Mouse (Mus musculus): ENCODE results near the gene Adm2. TPM values are rescaled to one million over a fixed set of nuclear protein-coding genes. Genes with fewer than 3 reads are reported as not detected.
A peak's percentile ranks its signal among the peaks of the same experiment; 100 is the strongest.

Adm2 gene
- total and polyA plus RNA-seq, 3 experiments = 0.12 TPM; not detected in 2

GRCm38 (mm10) chr15:89354455-89354854 is 31.9 kb downstream of the Adm2 start:
- peaks cover 40% of the 10 kb centered on the region for H3K4me1 ChIP-seq (ENCODE audit: insufficient read depth, low read depth, low read length)
- DNase-seq (ENCODE audit: low spot score) (no peak), ATAC-seq (ENCODE audit: extremely low read depth, insufficient number of reproducible peaks, low FRiP score, poor library complexity, severe bottlenecking) (no peak)
- no peaks in the 10 kb centered on the region for H3K27me3 ChIP-seq (ENCODE audit: insufficient read depth, low read length)
- no peaks in the 10 kb centered on the region for H3K9me3 ChIP-seq (replicated peaks)
- TF ChIP-seq CTCF (IDR thresholded peaks at IDR 0.05; ENCODE audit: low read depth, low read length) = no peak
- no peak for TF ChIP-seq TAL1 (conservative IDR thresholded peaks at IDR 0.05; ENCODE audit: low read depth, low read length)
- peak overlapping the region; percentile 78 for H3K4me3 ChIP-seq (ENCODE audit: low read depth, low read length)
- peaks cover 72% of the 10 kb centered on the region for H3K36me3 ChIP-seq (replicated peaks)

- no peak for TF ChIP-seq GATA2 (IDR thresholded peaks at IDR 0.05; ENCODE audit: borderline replicate concordance, low read depth, low read length)
- TF ChIP-seq TAL1 (conservative IDR thresholded peaks at IDR 0.05; ENCODE audit: low read depth, low read length) = no peak
- TF ChIP-seq GATA1 (IDR thresholded peaks at IDR 0.05; ENCODE audit: borderline replicate concordance, low read length) = no peak
- TF ChIP-seq CTCF (IDR thresholded peaks at IDR 0.05; ENCODE audit: low read depth, low read length) = no peak
- no peak for TF ChIP-seq POLR2AphosphoS5 (IDR thresholded peaks at IDR 0.05; ENCODE audit: insufficient replicate concordance, low read depth, low read length)
- Histone ChIP-seq H3K4me1 (ENCODE audit: insufficient read depth, low read depth, low read length) (peaks cover 44% of the 10 kb centered on the region), H3K36me3 (replicated peaks) (peaks cover 74% of the 10 kb centered on the region), H3K27me3 (ENCODE audit: insufficient read depth, low read length) (no peaks in the 10 kb centered on the region), H3K9me3 (replicated peaks) (no peaks in the 10 kb centered on the region), H3K4me3 (ENCODE audit: low read depth, low read length) (peak within 1 kb of the TSS; percentile 78)
- peak; percentile 96 for DNase-seq (ENCODE audit: low spot score)
- peak; percentile 79 for ATAC-seq (ENCODE audit: extremely low read depth, insufficient number of reproducible peaks, low FRiP score, poor library complexity, severe bottlenecking)
Observed at GRCm38 (mm10) chr15:89355241-89356187, 33.0 kb downstream of the Adm2 start, which contains the start of the genes Lmf2 and Ncaph2. Gene Lmf2 (minus strand): TSS chr15:89355659. Gene Ncaph2 (plus strand): TSS chr15:89355719.

- Histone ChIP-seq H3K27me3 (ENCODE audit: insufficient read depth, low read length) (no peaks in the 10 kb centered on the region), H3K9me3 (replicated peaks) (no peaks in the 10 kb centered on the region), H3K36me3 (replicated peaks) (peaks cover 74% of the 10 kb centered on the region), H3K4me1 (ENCODE audit: insufficient read depth, low read depth, low read length) (peaks cover 44% of the 10 kb centered on the region), H3K4me3 (ENCODE audit: low read depth, low read length) (peak overlapping the region; percentile 78)
- DNase-seq (ENCODE audit: low spot score) (peak; percentile 78), ATAC-seq (ENCODE audit: extremely low read depth, insufficient number of reproducible peaks, low FRiP score, poor library complexity, severe bottlenecking) (peak; percentile 74)
- no peak for TF ChIP-seq GATA2 (IDR thresholded peaks at IDR 0.05; ENCODE audit: borderline replicate concordance, low read depth, low read length)
- no peak for TF ChIP-seq CTCF (IDR thresholded peaks at IDR 0.05; ENCODE audit: low read depth, low read length)
- TF ChIP-seq POLR2AphosphoS5 (IDR thresholded peaks at IDR 0.05; ENCODE audit: insufficient replicate concordance, low read depth, low read length) = no peak
- TF ChIP-seq GATA1 (IDR thresholded peaks at IDR 0.05; ENCODE audit: borderline replicate concordance, low read length) = no peak
- TF ChIP-seq TAL1 (conservative IDR thresholded peaks at IDR 0.05; ENCODE audit: low read depth, low read length) = no peak
Observed at GRCm38 (mm10) chr15:89356372-89356771, 33.9 kb downstream of the Adm2 start.

- Histone ChIP-seq H3K4me1 (ENCODE audit: insufficient read depth, low read depth, low read length) (peaks cover 39% of the 10 kb centered on the region), H3K4me3 (ENCODE audit: low read depth, low read length) (no peak overlapping the region), H3K27me3 (ENCODE audit: insufficient read depth, low read length) (no peaks in the 10 kb centered on the region), H3K36me3 (replicated peaks) (peaks cover 74% of the 10 kb centered on the region), H3K9me3 (replicated peaks) (no peaks in the 10 kb centered on the region)
- TF ChIP-seq POLR2AphosphoS5 (IDR thresholded peaks at IDR 0.05; ENCODE audit: insufficient replicate concordance, low read depth, low read length) = no peak
- no peak for TF ChIP-seq CTCF (IDR thresholded peaks at IDR 0.05; ENCODE audit: low read depth, low read length)
- no peak for TF ChIP-seq GATA1 (IDR thresholded peaks at IDR 0.05; ENCODE audit: borderline replicate concordance, low read length)
- TF ChIP-seq TAL1 (conservative IDR thresholded peaks at IDR 0.05; ENCODE audit: low read depth, low read length) = no peak
- TF ChIP-seq GATA2 (IDR thresholded peaks at IDR 0.05; ENCODE audit: borderline replicate concordance, low read depth, low read length) = no peak
- ATAC-seq (ENCODE audit: extremely low read depth, insufficient number of reproducible peaks, low FRiP score, poor library complexity, severe bottlenecking) (no peak), DNase-seq (ENCODE audit: low spot score) (no peak)
Observed at GRCm38 (mm10) chr15:89358784-89359183, 36.3 kb downstream of the Adm2 start.

GRCm38 (mm10) chr15:89363051-89363450 is 40.5 kb downstream of the Adm2 start:
- Histone ChIP-seq H3K27me3 (ENCODE audit: insufficient read depth, low read length) (no peaks in the 10 kb centered on the region), H3K9me3 (replicated peaks) (no peaks in the 10 kb centered on the region), H3K36me3 (replicated peaks) (peaks cover 99% of the 10 kb centered on the region), H3K4me3 (ENCODE audit: low read depth, low read length) (no peak overlapping the region), H3K4me1 (ENCODE audit: insufficient read depth, low read depth, low read length) (peaks cover 16% of the 10 kb centered on the region)
- ATAC-seq (ENCODE audit: extremely low read depth, insufficient number of reproducible peaks, low FRiP score, poor library complexity, severe bottlenecking) = no peak
- DNase-seq (ENCODE audit: low spot score) = no peak
- TF ChIP-seq GATA2 (IDR thresholded peaks at IDR 0.05; ENCODE audit: borderline replicate concordance, low read depth, low read length) (no peak), TAL1 (conservative IDR thresholded peaks at IDR 0.05; ENCODE audit: low read depth, low read length) (no peak), GATA1 (IDR thresholded peaks at IDR 0.05; ENCODE audit: borderline replicate concordance, low read length) (no peak), CTCF (IDR thresholded peaks at IDR 0.05; ENCODE audit: low read depth, low read length) (no peak), POLR2AphosphoS5 (IDR thresholded peaks at IDR 0.05; ENCODE audit: insufficient replicate concordance, low read depth, low read length) (no peak)

GRCm38 (mm10) chr15:89365141-89365551 is 42.6 kb downstream of the Adm2 start:
- H3K4me1 ChIP-seq (ENCODE audit: insufficient read depth, low read depth, low read length) = peaks cover 10% of the 10 kb centered on the region
- ATAC-seq (ENCODE audit: extremely low read depth, insufficient number of reproducible peaks, low FRiP score, poor library complexity, severe bottlenecking) = no peak
- H3K9me3 ChIP-seq (replicated peaks) = no peaks in the 10 kb centered on the region
- H3K36me3 ChIP-seq (replicated peaks) = peaks cover 100% of the 10 kb centered on the region
- TF ChIP-seq TAL1 (conservative IDR thresholded peaks at IDR 0.05; ENCODE audit: low read depth, low read length) (no peak), GATA2 (IDR thresholded peaks at IDR 0.05; ENCODE audit: borderline replicate concordance, low read depth, low read length) (no peak), GATA1 (IDR thresholded peaks at IDR 0.05; ENCODE audit: borderline replicate concordance, low read length) (no peak), POLR2AphosphoS5 (IDR thresholded peaks at IDR 0.05; ENCODE audit: insufficient replicate concordance, low read depth, low read length) (no peak), CTCF (IDR thresholded peaks at IDR 0.05; ENCODE audit: low read depth, low read length) (no peak)
- no peak for DNase-seq (ENCODE audit: low spot score)
- H3K27me3 ChIP-seq (ENCODE audit: insufficient read depth, low read length) = no peaks in the 10 kb centered on the region
- H3K4me3 ChIP-seq (ENCODE audit: low read depth, low read length) = no peak overlapping the region
